10 mouse cellular contexts compared by ENCODE assay signal in genomic region chr15:80053381-80054033, GRCm38 (mm10). TPM values are rescaled to one million over a fixed set of nuclear protein-coding genes. Genes with fewer than 3 reads are reported as not detected.
A peak's percentile ranks its signal among the peaks of the same experiment; 100 is the strongest.
DNase-seq lines count a peak whose midpoint lies in the region; ATAC-seq and TF ChIP-seq lines count a peak whose summit lies in the region.
"Had no signal": no experiment of that assay in that cellular context is flagged by ENCODE, and none has a peak within 500 bp of the region (broad histone marks: within the 10 kb centered on the region; RNA-seq: fewer than 3 reads in every experiment).

No protein-coding gene starts in this region.

- H3K27me3 ChIP-seq in kidney, postnatal 0 days (ENCODE audit: insufficient read depth, low read length) = no peaks in the 10 kb centered on the region
- no peaks in the 10 kb centered on the region for H3K27me3 ChIP-seq in lung, postnatal 0 days (replicated peaks; ENCODE audit: insufficient read depth, low read length)
- H3K27me3 ChIP-seq: liver, embryonic 15.5 days had no signal

- no peak overlapping the region for H3K4me2 ChIP-seq in kidney, postnatal 0 days (ENCODE audit: low read length)
- H3K4me2 ChIP-seq in lung, postnatal 0 days (replicated peaks; ENCODE audit: low read depth, low read length) = no peak overlapping the region
- H3K4me2 ChIP-seq: liver, embryonic 15.5 days had no signal

- no peak for TF ChIP-seq EP300 in lung, postnatal 0 days (IDR thresholded peaks at IDR 0.05)

- H3K4me1 ChIP-seq in kidney, postnatal 0 days (replicated peaks; ENCODE audit: insufficient read depth, low read length) = no peaks in the 10 kb centered on the region
- H3K4me1 ChIP-seq in bone marrow macrophage, adult 2 months (ENCODE audit: control insufficient read depth, insufficient read depth, low read length) = peaks cover 15% of the 10 kb centered on the region
- peaks cover 5% of the 10 kb centered on the region; the same call in 1 of the 2 replicates for H3K4me1 ChIP-seq in lung, postnatal 0 days (ENCODE audit: insufficient read depth, low read depth, low read length)

- H3K9me3 ChIP-seq in kidney, postnatal 0 days (replicated peaks; ENCODE audit: low read length) = no peaks in the 10 kb centered on the region
- H3K9me3 ChIP-seq in lung, postnatal 0 days (ENCODE audit: low read length) = no peaks in the 10 kb centered on the region
- H3K9me3 ChIP-seq: liver, embryonic 15.5 days had no signal

- peak; percentile 59 for DNase-seq in adrenal gland, postnatal 10 days
- DNase-seq in adrenal gland, postnatal 4 days (ENCODE audit: low spot score in 2 of 2) = no peak
- no peak for DNase-seq in kidney, postnatal 0 days (ENCODE audit: low spot score)
- no peak for DNase-seq in kidney, adult 18-20 months
- peak; percentile 51 for DNase-seq in lung, postnatal 0 days (ENCODE audit: low spot score)
- no peak for DNase-seq in spleen, postnatal 10 days (ENCODE audit: low spot score in 2 of 2)
- no peak for DNase-seq in frontal cortex, adult 2 months (ENCODE audit: extremely low spot score in 1 of 2, low spot score in 1 of 2)

- no peak overlapping the region for H3K4me3 ChIP-seq in kidney, postnatal 0 days (replicated peaks; ENCODE audit: low read depth, low read length)
- H3K4me3 ChIP-seq in bone marrow macrophage, adult 2 months (ENCODE audit: insufficient read depth, low read length) = no peak overlapping the region
- no peak overlapping the region for H3K4me3 ChIP-seq in lung, postnatal 0 days (ENCODE audit: low read depth, low read length)
- H3K4me3 ChIP-seq: erythroblast, embryonic 14.5 days; liver, embryonic 15.5 days had no signal

- no peak overlapping the region for H3K9ac ChIP-seq in kidney, postnatal 0 days (ENCODE audit: low read depth, low read length)
- no peak overlapping the region for H3K9ac ChIP-seq in lung, postnatal 0 days (replicated peaks; ENCODE audit: low read depth)
- H3K9ac ChIP-seq: liver, embryonic 15.5 days had no signal

- no peak for TF ChIP-seq POLR2A in bone marrow macrophage, adult 2 months (IDR thresholded peaks at IDR 0.05; ENCODE audit: borderline replicate concordance, low read depth, low read length)

- no peak for ATAC-seq in kidney, postnatal 0 days (replicated peaks; ENCODE audit: low FRiP score, low read depth)
- ATAC-seq in lung, postnatal 0 days = peak; percentile 33

- no peak overlapping the region for H3K27ac ChIP-seq in kidney, postnatal 0 days
- peak overlapping the region; percentile 58 for H3K27ac ChIP-seq in bone marrow macrophage, adult 2 months (ENCODE audit: insufficient read depth, low read depth, low read length)
- H3K27ac ChIP-seq in lung, postnatal 0 days (ENCODE audit: low read length) = peak overlapping the region; percentile 28; the same call in 1 of the 2 replicates
- H3K27ac ChIP-seq: liver, embryonic 15.5 days had no signal

- TF ChIP-seq CTCF in kidney, postnatal 0 days (IDR thresholded peaks at IDR 0.05; ENCODE audit: low read depth) = peak; percentile 8; the same call in 1 of the 2 replicates
- TF ChIP-seq CTCF in bone marrow macrophage, adult 2 months (IDR thresholded peaks at IDR 0.05; ENCODE audit: low read depth, low read length) = 0 out of 2 replicates have a peak, but pooled peaks have one; percentile 16
- peak; percentile 45 for TF ChIP-seq CTCF in lung, postnatal 0 days (IDR thresholded peaks at IDR 0.05)

- WGBS in kidney, postnatal 0 days = 70% methylated on average over 8 of the region's 8 CpGs
- WGBS in lung, postnatal 0 days = 60% methylated on average over 8 of the region's 8 CpGs

- H3K36me3 ChIP-seq in kidney, postnatal 0 days (ENCODE audit: insufficient read depth, low read length) = no peaks in the 10 kb centered on the region
- H3K36me3 ChIP-seq in lung, postnatal 0 days (ENCODE audit: insufficient read depth, low read length) = no peaks in the 10 kb centered on the region
- H3K36me3 ChIP-seq: liver, embryonic 15.5 days had no signal

RNA-seq across cellular contexts. Expression of gene Syngr1, which starts 37.6 kb away (rescaled TPM):
- total RNA-seq in adrenal gland, postnatal 10 days (2021) = 10 to 100 TPM; 30.2 to 35.0 TPM
- total RNA-seq in adrenal gland, postnatal 4 days (2021) = 10 to 100 TPM; 26.4 to 27.6 TPM
- polyA plus RNA-seq in kidney, postnatal 0 days (2015; fragmentation: Nextera tagmentation; extraction: Ambion mirVana) = 21.8 and 24.1 TPM in 2 replicates
- 95.0 and 111 TPM in 2 replicates for polyA plus RNA-seq in bone marrow macrophage, adult 2 months (2012; ENCODE audit: insufficient read depth, insufficient read length, missing spikeins)
- polyA plus RNA-seq in lung, postnatal 0 days (2015; fragmentation: Nextera tagmentation; extraction: Ambion mirVana) = 34.4 and 35.3 TPM in 2 replicates
- 288 and 302 TPM in 2 replicates for polyA plus RNA-seq in frontal cortex, adult 2 months (2012; rRNA removed)

RNA-seq across cellular contexts. Expression of gene Rpl3, which starts 38.2 kb away (rescaled TPM):
- total RNA-seq in adrenal gland, postnatal 10 days (2021) = 100 to 1,000 TPM; 672 to 709 TPM
- total RNA-seq in adrenal gland, postnatal 4 days (2021) = 100 to 1,000 TPM; 927 to 955 TPM
- polyA plus RNA-seq in kidney, postnatal 0 days (2015; fragmentation: Nextera tagmentation; extraction: Ambion mirVana) = 970 and 975 TPM in 2 replicates
- polyA plus RNA-seq in bone marrow macrophage, adult 2 months (2012; ENCODE audit: insufficient read depth, insufficient read length, missing spikeins) = 928 and 957 TPM in 2 replicates
- polyA plus RNA-seq in lung, postnatal 0 days (2015; fragmentation: Nextera tagmentation; extraction: Ambion mirVana) = 554 and 577 TPM in 2 replicates
- 629 and 778 TPM in 2 replicates for polyA plus RNA-seq in frontal cortex, adult 2 months (2012; rRNA removed)

RNA-seq across cellular contexts. Expression of gene Pdgfb, which starts 38.7 kb away (rescaled TPM):
- total RNA-seq in adrenal gland, postnatal 10 days (2021) = 10 to 100 TPM; 37.8 to 46.7 TPM
- total RNA-seq in adrenal gland, postnatal 4 days (2021) = 10 to 100 TPM; 31.3 to 35.1 TPM
- polyA plus RNA-seq in kidney, postnatal 0 days (2015; fragmentation: Nextera tagmentation; extraction: Ambion mirVana) = 6.5 and 6.8 TPM in 2 replicates
- polyA plus RNA-seq in bone marrow macrophage, adult 2 months (2012; ENCODE audit: insufficient read depth, insufficient read length, missing spikeins) = 47.3 and 52.2 TPM in 2 replicates
- 10.5 and 14.2 TPM in 2 replicates for polyA plus RNA-seq in lung, postnatal 0 days (2015; fragmentation: Nextera tagmentation; extraction: Ambion mirVana)
- 30.7 and 32.4 TPM in 2 replicates for polyA plus RNA-seq in frontal cortex, adult 2 months (2012; rRNA removed)

Comparison
In these comparisons a context has a peak if more than half of its experiments do, and no peak if none do; other contexts are left out.
1. DNase-seq: peak in adrenal gland, postnatal 10 days (single experiment) and lung, postnatal 0 days (single experiment); none in adrenal gland, postnatal 4 days (0 of 2), kidney, postnatal 0 days (single experiment), kidney, adult 18-20 months (single experiment), spleen, postnatal 10 days (0 of 2) and frontal cortex, adult 2 months (0 of 2).
2. Peak in every context shown above with its lines, with median percentiles within 50 percentile points of each other: CTCF ChIP-seq.